Mouse (Mus musculus) limb, embryonic 10.5 days (tissue): ENCODE data around the gene Slc35c1. TPM values are rescaled to one million over a fixed set of nuclear protein-coding genes. Genes with fewer than 3 reads are reported as not detected.

Experiments
- DNase-seq: peaks from one replicate; pipeline ENCODE4 v3.0.0-alpha.2; 2017; ENCODE audit warnings: low spot score
- H3K27ac ChIP-seq: fragments of 300-500 bp; sonication (generic); 2 replicates; pipeline ENCODE4 v1.5.1; 2016; ENCODE audit warnings: mild to moderate bottlenecking
- H3K27me3 ChIP-seq: fragments of 300-500 bp; sonication (generic); 2 replicates; pipeline ENCODE4 v1.6.1; 2016; ENCODE audit warnings: low read depth, mild to moderate bottlenecking; ENCODE audit not compliant: poor library complexity, severe bottlenecking
- H3K36me3 ChIP-seq: fragments of 300-500 bp; sonication (generic); 2 replicates; pipeline ENCODE4 v1.6.1; 2016; ENCODE audit warnings: mild to moderate bottlenecking, moderate library complexity
- H3K4me1 ChIP-seq: fragments of 300-500 bp; sonication (generic); 2 replicates; pipeline ENCODE4 v1.6.1; 2016
- H3K4me3 ChIP-seq: fragments of 300-500 bp; sonication (generic); 2 replicates; pipeline ENCODE4 v1.5.1; 2016; ENCODE audit warnings: mild to moderate bottlenecking, moderate library complexity
- H3K9me3 ChIP-seq: fragments of 300-500 bp; sonication (generic); replicated peaks from 2 replicates; pipeline ENCODE4 v1.6.1; 2016; ENCODE audit warnings: mild to moderate bottlenecking
- WGBS: fragments of 180-500 bp; shearing (Covaris S2); methylation state at CpG from one replicate; pipeline ENCODE4 v1.1.7; 2016; 5-methylcytosine and 5-hydroxymethylcytosine counted together
- polyA plus RNA-seq: library from polyadenylated mRNA; unstranded; fragments of >200 nt; fragmentation: Nextera tagmentation; extraction: Ambion mirVana; gene quantifications from 2 replicates; pipeline ENCODE4 v1.2.1, GENCODE M21; 2016

Gene Slc35c1
- polyA plus RNA-seq, 1 experiment from 2014 or later, result 11.1 TPM

DNA sequence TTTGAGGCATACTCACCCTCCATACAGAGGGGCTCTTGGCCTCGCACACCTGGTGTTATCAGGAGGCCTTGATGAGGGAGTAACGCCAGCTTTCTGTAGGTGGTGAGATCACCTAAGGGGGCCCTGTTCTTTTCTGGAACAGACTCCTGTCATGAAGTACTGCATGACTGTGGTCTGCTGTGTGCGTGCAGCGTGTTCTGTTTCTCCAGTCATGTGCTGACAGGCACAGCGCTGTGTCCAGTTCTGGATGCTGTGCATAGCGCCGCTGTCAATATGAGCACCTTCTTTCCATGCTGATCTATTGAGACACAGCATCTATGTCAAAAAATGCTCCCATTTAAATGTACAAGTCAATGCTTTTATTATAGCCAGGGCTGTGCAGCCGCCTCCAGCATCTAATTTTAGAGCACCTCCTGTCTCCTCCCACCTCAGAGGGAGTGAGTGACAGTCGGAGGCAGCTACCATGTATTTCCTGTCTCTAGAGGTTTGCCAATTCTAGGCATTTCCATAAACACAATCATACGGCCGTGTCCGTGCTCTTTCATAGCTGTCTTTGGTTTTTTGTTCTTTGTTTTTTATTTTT is 17.8 kb downstream of the Slc35c1 start:
- Histone ChIP-seq H3K36me3 (no peaks in the 10 kb centered on the region), H3K4me1 (peaks cover 12% of the 10 kb centered on the region), H3K27ac (no peak overlapping the region), H3K4me3 (no peak overlapping the region), H3K27me3 (0 out of 2 replicates have a peak, but pooled peaks cover 10% of the 10 kb centered on the region), H3K9me3 (no peaks in the 10 kb centered on the region)
- WGBS, result 85% methylated on average over 12 of the region's 12 CpGs
- DNase-seq, result no peak

DNA sequence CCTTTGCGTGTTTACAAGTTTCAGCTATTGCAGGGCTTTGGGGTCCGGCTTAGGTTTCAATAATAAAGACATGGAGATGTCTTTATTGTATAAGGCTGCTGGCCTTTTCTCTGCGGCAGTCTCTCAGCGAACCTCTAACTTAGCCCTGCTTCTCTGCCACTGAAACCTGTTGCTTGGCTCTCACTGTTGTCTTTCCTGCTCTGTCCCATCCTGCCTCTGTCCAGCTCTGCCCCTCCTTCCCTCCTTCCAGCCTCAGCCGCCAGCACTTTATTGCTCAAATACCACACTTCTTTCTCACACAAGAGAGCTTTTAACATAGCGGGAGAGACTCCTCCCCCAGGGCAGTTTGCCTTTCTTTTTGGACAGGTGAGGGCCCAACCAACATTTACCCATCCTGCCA is 19.9 kb downstream of the Slc35c1 start:
- no peaks in the 10 kb centered on the region for H3K36me3 ChIP-seq
- no peak overlapping the region for H3K4me3 ChIP-seq
- H3K27ac ChIP-seq, result no peak overlapping the region
- no peak for DNase-seq
- peaks cover 2% of the 10 kb centered on the region; the same call in 1 of the 2 replicates for H3K4me1 ChIP-seq
- no peaks in the 10 kb centered on the region for H3K9me3 ChIP-seq
- 0 out of 2 replicates have a peak, but pooled peaks cover 10% of the 10 kb centered on the region for H3K27me3 ChIP-seq
- WGBS, result 57% methylated on average over 6 of the region's 6 CpGs

DNA sequence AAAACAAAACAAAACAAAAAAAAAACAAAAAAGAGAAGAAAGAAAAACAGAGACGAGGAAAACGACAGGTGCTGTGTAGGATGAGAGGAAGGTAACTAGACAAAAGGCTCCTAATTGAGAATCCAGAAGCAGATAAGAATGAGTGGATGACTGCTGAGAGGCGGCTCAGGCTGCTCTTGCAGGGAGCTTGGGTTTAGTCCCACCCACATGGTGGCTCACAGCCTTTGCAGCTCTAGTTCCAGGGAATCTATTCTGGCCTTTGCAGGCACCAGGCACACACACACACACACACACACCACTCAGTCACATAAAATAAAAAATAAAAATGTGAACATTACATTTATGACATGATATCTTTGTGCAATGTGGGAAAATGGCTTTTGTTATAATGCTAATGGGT is 21.8 kb downstream of the Slc35c1 start:
- DNase-seq, result no peak
- WGBS, result 71% methylated on average over 3 of the region's 3 CpGs

DNA sequence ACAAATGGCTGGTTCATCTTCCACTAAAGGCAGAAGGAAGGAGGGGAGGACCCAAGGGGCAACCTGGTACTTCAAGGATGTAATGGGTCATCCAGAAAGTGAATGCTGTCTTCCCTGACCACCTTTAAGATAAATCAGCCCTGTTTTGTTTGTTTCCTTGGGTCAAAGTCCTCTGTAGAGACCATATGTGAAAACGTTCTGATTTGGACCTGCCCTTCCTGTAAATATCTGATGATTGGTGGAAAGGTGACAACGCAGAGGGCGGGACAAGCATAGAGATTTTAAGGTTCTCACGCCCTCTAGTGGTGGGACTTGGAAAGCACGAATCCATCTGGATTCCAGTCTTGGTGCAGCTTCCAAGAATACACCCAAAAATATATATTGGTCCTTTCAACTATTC is 22.5 kb downstream of the Slc35c1 start:
- 0 out of 2 replicates have a peak overlapping the region, but pooled peaks have one; percentile 10 for H3K4me3 ChIP-seq
- WGBS, result under 1% methylated on average over 5 of the region's 5 CpGs
- H3K9me3 ChIP-seq, result no peaks in the 10 kb centered on the region

More for the DNA sequence above, 21.8 kb downstream of the Slc35c1 start:
- H3K36me3 ChIP-seq, result no peaks in the 10 kb centered on the region
- no peaks in the 10 kb centered on the region for H3K9me3 ChIP-seq
- H3K4me1 ChIP-seq, result peaks cover 11% of the 10 kb centered on the region
- no peak overlapping the region for H3K27ac ChIP-seq
- H3K27me3 ChIP-seq, result 0 out of 2 replicates have a peak, but pooled peaks cover 10% of the 10 kb centered on the region
- H3K4me3 ChIP-seq, result no peak overlapping the region

DNA sequence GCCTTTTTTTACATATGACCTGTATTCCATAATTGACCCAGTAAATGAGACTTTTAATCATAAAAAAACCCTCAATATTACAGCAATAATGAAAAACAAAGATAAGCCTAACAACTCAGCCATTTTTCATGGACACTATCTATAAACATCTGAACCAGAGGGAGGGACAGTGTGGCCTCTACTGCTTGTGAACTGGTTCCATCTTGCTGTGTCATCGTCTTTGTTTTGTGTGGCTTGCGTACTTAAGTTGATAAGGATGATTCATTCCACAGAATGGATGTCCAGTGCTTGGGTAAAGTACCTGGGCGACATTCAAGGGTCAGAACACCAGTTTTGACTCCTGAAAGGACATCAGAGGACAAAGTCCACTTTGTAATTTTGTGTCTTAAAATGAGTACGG is 23.0 kb downstream of the Slc35c1 start:
- 89% methylated on average over 4 of the region's 4 CpGs for WGBS
- no peak for DNase-seq
- Histone ChIP-seq H3K4me1 (peaks cover 23% of the 10 kb centered on the region), H3K4me3 (no peak overlapping the region), H3K27me3 (0 out of 2 replicates have a peak, but pooled peaks cover 10% of the 10 kb centered on the region), H3K27ac (no peak overlapping the region), H3K36me3 (no peaks in the 10 kb centered on the region), H3K9me3 (no peaks in the 10 kb centered on the region)

More for the DNA sequence above, 22.5 kb downstream of the Slc35c1 start:
- H3K27ac ChIP-seq, result no peak overlapping the region
- no peaks in the 10 kb centered on the region for H3K36me3 ChIP-seq
- peak; percentile 85 for DNase-seq
- H3K27me3 ChIP-seq, result 0 out of 2 replicates have a peak, but pooled peaks cover 10% of the 10 kb centered on the region
- peaks cover 17% of the 10 kb centered on the region for H3K4me1 ChIP-seq

DNA sequence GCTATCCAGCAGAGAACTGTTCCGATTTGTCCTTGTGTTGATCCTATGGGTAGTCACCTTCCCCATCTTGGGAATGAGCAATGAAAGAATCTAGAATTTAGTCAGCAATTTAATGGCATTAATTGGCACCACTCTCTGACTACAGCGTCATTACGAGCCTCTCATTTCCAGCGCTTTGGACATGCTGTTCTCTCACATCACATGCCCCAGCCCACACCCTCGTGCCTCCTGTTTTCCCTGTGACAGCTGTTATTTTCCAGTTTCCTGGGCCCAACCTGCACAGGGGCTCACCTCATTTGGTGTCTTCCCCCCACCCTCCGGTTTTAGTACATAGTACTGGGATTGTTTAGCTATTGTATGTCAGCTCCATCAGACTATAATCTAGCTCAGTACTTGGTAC is 25.3 kb downstream of the Slc35c1 start:
- Histone ChIP-seq H3K27ac (no peak overlapping the region), H3K9me3 (no peaks in the 10 kb centered on the region), H3K27me3 (0 out of 2 replicates have a peak, but pooled peaks cover 3% of the 10 kb centered on the region), H3K4me1 (peaks cover 39% of the 10 kb centered on the region), H3K36me3 (no peaks in the 10 kb centered on the region), H3K4me3 (no peak overlapping the region; the same call in 1 of the 2 replicates)
- 66% methylated on average over 6 of the region's 6 CpGs for WGBS
- DNase-seq, result no peak

DNA sequence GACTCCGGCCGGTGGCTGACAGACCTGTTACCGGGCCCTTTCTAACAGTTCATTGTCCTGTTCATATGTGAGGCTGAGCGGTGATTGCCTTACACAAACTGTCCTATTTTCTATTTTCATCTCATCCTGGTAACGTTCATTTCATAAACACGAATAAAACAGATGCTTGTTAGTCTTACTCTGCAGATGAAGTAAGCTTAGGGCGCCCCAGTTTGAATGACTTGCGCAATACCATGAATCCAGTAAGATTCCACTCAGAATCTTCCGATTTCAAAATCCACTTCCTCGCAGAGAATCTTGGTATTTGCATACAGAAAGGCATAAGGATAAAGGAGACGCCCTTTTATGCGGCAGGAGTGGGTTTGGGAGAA is 26.0 kb downstream of the Slc35c1 start:
- H3K36me3 ChIP-seq, result no peaks in the 10 kb centered on the region
- H3K27ac ChIP-seq, result peak overlapping the region; percentile 82; the same call in 1 of the 2 replicates
- 13% methylated on average over 12 of the region's 12 CpGs for WGBS
- H3K27me3 ChIP-seq, result no peaks in the 10 kb centered on the region
- H3K4me3 ChIP-seq, result peak overlapping the region; percentile 74
- H3K9me3 ChIP-seq, result no peaks in the 10 kb centered on the region
- peaks cover 39% of the 10 kb centered on the region for H3K4me1 ChIP-seq
- no peak for DNase-seq

DNA sequence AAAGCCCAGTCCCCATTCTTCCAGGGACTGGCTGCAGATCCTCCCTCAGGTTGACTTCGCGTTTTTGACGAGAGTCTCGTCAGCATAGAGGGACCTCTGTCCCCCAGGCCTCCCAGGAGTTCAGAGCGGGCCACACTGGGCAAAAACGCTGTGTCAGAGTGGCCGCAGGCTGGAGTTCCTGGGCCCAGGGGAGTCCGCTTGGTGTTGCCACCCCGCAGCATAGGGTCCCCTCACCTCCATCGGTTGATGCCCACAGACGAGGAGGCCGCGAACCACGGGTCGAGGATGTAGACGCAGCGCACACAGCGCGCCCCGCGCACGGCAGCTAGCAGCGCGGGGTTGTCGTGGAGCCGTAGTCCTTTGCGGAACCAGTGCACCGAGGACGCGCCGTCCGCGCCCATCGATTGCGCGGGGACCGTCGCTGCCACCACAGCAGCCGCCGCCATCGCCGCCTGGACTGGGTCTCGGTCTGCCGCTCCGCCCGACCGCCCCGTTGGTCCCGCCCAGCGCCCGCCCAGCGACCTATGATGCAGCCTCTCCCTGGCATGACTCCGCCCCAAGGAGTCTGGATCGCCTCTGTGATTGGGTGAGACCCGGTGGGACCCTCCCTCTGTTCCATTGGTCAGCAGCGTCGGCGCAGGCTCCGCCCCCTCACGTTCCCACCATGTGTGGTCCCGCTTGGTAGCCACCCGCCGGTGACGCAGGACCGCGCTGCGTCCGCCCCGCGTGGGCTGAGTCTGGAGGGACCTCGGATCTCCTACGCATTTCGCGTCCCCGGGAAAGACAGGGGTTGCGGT is 26.6 kb downstream of the Slc35c1 start, which contains the start of gene Cry2:
TSS of gene Cry2 (minus strand) at position 466 of the 797 bp plus-strand sequence.
- peak; percentile 97 for DNase-seq
- WGBS, result under 1% methylated on average over 76 of the region's 76 CpGs
- H3K4me1 ChIP-seq, result peaks cover 39% of the 10 kb centered on the region
- H3K9me3 ChIP-seq, result no peaks in the 10 kb centered on the region
- H3K36me3 ChIP-seq, result no peaks in the 10 kb centered on the region
- H3K4me3 ChIP-seq, result peak within 1 kb of the TSS; percentile 74
- H3K27me3 ChIP-seq, result no peaks in the 10 kb centered on the region
- peak within 1 kb of the TSS; percentile 82 for H3K27ac ChIP-seq

DNA sequence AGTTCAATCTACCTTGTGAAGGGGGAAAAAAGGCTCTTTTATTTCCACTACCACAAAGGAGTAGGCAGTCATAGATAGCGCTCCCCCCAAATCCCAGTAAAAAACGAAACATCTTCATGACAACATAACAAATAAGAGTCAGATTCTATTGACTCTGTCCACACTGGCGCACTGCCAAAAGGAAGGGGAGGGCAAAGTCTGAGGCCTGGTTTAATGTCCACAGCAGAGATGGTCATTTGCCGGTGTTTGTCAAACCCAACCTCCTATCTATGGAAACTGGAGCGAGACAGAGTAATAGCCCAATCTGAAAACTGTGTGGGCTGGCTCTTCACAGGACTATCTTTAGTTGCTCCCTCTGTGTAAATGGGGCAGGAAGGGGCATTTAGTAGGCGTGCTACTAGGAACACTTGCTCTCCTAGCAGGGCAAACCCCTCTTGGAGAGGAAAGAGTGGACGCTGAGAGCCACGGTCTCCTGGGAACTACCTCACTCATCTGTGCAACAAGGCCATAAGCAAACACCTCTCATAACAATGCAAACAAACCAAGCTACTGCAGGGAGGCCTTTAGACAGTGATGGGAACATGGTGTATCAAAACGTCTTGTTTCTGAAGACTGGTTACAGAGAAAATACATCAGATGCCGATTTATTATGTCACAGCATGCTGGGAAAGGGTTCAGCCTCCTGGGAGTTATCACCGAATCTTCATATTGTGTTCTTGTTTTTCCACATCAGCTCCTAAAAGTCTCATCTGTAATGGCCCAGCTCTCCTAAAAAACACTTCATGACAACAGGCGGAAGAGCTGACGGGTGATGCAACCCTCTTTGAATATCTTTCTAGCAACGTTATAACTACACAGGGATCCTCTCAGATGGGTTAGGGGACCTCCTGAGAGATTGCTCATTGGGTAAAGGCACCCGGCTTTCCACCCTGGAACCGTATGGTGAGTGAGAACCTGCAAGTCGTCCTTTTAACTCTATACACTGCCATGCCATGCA is 27.7 kb downstream of the Slc35c1 start:
- Histone ChIP-seq H3K36me3 (no peaks in the 10 kb centered on the region), H3K9me3 (no peaks in the 10 kb centered on the region), H3K4me1 (peaks cover 44% of the 10 kb centered on the region), H3K27me3 (no peaks in the 10 kb centered on the region), H3K27ac (no peak overlapping the region), H3K4me3 (peak overlapping the region; percentile 74)
- WGBS, result 65% methylated on average over 17 of the region's 17 CpGs
- no peak for DNase-seq

DNA sequence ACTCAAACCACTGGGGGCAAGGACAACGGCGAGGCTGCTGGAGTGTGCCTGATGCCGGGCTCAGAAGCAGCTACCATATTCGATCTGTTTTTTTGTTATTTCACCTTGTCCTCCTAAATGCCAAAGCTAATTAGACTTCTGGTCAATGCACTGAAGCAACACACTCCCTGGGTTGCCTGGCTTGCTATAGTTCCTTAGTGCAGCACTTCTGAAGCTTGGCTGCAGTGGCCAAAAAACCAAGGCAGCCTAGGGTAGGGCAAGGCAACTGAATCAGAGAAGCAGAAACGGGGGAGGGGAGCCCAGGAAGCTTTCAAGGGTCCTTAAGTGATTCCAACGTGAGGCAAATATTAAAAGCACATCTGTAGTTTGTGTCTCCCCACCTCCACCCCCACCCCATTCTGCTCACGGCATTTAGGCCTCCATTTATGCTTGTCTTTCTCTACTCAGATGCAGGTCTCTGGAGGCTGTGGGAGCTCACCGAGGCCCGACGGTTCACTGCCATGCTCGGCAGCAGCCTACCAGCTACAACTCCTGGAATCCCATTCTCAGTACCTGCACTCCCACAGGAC is 28.6 kb downstream of the Slc35c1 start:
- no peak overlapping the region for H3K27ac ChIP-seq
- 45% methylated on average over 11 of the region's 11 CpGs for WGBS

DNA sequence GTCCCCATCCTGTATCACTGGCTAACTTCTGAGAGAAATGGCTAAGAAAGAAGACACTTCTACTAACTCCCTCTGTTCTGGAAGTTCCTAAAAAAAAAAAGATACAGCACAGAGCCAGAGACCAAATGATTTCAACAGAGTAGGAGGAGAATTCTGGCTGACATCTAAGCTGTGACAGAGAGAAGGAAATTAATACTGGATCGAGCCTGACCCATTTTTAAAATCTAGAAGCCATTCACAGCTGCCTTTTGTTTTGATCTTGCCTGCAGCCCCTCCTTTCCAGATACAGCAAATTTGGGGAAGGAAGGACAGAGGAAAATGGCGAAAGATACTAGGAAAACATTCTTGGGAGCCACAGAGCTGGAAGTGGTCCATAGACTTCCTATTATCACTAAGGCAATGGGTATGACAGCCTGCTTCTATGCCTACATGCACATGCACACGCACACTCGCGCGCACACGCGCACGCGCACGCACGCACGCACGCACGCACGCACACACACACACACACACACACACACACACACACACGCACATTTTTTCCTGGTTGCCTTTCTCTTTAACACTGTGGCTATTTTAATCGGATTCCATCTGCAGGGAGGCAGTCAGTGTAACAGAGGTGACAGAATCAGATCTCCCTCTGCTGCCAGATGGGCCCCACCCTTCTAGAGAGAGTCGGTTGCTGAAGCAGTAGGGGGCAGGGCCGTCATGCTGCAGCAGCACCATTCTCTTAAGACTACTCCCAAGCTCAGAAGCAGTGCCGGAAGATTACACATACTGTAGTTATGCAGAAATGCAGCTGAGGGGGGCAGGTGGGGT is 29.4 kb downstream of the Slc35c1 start:
- peak overlapping the region; percentile 22; the same call in 1 of the 2 replicates for H3K4me3 ChIP-seq
- no peak for DNase-seq
- H3K27ac ChIP-seq, result no peak overlapping the region
- H3K36me3 ChIP-seq, result peaks cover 9% of the 10 kb centered on the region
- WGBS, result 73% methylated on average over 21 of the region's 21 CpGs
- H3K9me3 ChIP-seq, result no peaks in the 10 kb centered on the region
- peaks cover 44% of the 10 kb centered on the region for H3K4me1 ChIP-seq
- no peaks in the 10 kb centered on the region for H3K27me3 ChIP-seq

More for the DNA sequence above, 28.6 kb downstream of the Slc35c1 start:
- H3K9me3 ChIP-seq, result no peaks in the 10 kb centered on the region
- H3K4me3 ChIP-seq, result peak overlapping the region; percentile 22; the same call in 1 of the 2 replicates
- no peak for DNase-seq
- H3K36me3 ChIP-seq, result peaks cover 2% of the 10 kb centered on the region; the same call in 1 of the 2 replicates
- H3K4me1 ChIP-seq, result peaks cover 44% of the 10 kb centered on the region
- no peaks in the 10 kb centered on the region for H3K27me3 ChIP-seq
